Mouse (Mus musculus): Measurements from ENCODE around the gene Zfp28. TPM values are rescaled to one million over a fixed set of nuclear protein-coding genes. Genes with fewer than 3 reads are reported as not detected.

Zfp28 gene
- polyA plus RNA-seq, 1 experiment from 2014 or later, result 13.9 TPM

DNA sequence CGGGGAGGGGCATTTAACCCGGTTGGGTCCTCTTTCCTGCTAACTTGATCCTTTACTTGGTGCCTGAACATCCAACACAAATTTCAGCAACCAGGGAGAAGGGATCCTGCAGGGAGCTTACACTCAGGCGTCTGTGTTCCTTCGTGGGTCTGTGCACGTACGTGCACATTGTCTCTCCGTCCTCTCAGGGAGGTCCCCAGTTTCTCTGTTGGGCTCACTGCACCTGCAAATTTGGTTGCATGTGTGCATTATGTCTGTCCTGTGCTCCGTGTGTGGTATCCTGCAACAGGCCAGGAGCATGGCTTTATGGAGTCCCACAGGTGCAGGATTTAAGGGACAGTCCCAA lies 32.3 kb downstream of the Zfp28 start:
- no peak overlapping the region for H3K4me3 ChIP-seq

DNA sequence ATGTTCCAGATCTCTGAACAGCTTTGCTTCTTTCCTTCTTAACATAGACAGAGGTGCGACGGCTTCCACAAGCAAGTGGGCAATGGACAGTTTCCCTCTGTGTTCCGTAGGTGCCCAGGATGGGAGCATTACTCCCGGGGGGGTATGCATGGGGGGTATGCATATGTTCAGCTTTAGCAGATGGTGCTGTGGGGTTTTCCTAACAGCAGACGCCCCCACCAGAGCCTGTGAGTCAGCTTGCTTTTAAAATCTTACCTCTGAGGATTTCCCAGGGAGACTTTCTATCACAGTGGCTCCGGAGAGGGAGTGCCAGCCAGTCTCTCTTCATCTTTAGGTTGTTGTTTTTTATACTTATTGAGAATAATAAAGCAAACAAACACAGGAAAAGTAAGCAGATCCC lies 36.8 kb downstream of the Zfp28 start:
- peaks cover 3% of the 10 kb centered on the region; the same call in 1 of the 2 replicates for H3K27me3 ChIP-seq (ENCODE audit: low read depth, poor library complexity, severe bottlenecking)
- WGBS, result 81% methylated on average over 6 of the region's 6 CpGs
- H3K9me3 ChIP-seq (replicated peaks), result no peaks in the 10 kb centered on the region
- no peak for DNase-seq (ENCODE audit: low spot score)
- no peaks in the 10 kb centered on the region for H3K36me3 ChIP-seq
- no peaks in the 10 kb centered on the region for H3K4me1 ChIP-seq
- H3K27ac ChIP-seq, result no peak overlapping the region
- no peak overlapping the region for H3K4me3 ChIP-seq

More for the DNA sequence above, 32.3 kb downstream of the Zfp28 start:
- H3K9me3 ChIP-seq (replicated peaks), result no peaks in the 10 kb centered on the region
- H3K4me1 ChIP-seq, result no peaks in the 10 kb centered on the region
- no peak for DNase-seq (ENCODE audit: low spot score)
- H3K27ac ChIP-seq, result no peak overlapping the region
- no peaks in the 10 kb centered on the region for H3K36me3 ChIP-seq
- 26% methylated on average over 8 of the region's 8 CpGs for WGBS
- peaks cover 5% of the 10 kb centered on the region; the same call in 1 of the 2 replicates for H3K27me3 ChIP-seq (ENCODE audit: low read depth, poor library complexity, severe bottlenecking)

DNA sequence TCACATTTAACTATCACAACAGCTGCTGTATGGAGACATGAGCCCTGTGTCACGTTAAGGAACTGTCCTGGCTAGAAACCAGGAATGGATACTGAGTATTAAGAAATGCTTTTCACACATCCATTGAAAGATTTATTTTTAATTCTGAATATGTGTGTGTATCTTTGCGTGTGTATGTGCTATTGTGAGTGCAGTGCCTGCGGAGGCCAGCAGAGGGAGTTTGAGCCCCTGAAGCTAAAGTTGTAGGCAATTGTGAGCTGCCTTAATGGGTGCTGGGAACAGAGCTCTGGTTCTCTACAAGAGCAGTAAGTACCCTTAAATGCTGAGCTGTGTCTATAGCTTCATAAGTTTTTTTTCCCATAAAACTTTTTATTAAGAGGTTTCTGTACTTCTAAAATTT lies 46.3 kb downstream of the Zfp28 start:
- Histone ChIP-seq H3K9me3 (replicated peaks) (0 out of 2 replicates have a peak, but pooled peaks cover 4% of the 10 kb centered on the region), H3K27me3 (ENCODE audit: low read depth, poor library complexity, severe bottlenecking) (no peaks in the 10 kb centered on the region), H3K27ac (no peak overlapping the region), H3K4me3 (no peak overlapping the region), H3K4me1 (no peaks in the 10 kb centered on the region), H3K36me3 (no peaks in the 10 kb centered on the region)
- DNase-seq (ENCODE audit: low spot score), result no peak
- 90% methylated on average over 3 of the region's 3 CpGs for WGBS

DNA sequence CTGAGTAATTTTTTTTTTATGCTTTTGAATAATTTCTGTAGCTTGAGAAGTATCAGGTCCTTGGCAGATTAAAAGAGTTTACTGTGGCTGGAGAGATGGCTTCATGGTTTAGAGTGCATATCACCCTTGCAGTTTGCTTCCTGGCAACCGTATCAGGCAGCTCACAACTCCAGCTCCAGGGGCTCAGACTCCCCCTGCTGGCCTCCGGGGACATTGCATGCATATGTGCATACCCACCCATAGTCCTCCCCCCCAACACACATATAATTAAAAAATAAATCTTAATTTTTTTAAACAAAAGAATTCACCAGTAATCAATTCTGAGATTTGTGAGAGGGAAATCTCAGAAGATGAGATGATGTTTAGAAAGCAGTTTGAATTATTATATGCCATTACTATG lies 47.2 kb downstream of the Zfp28 start:
- WGBS, result 40% methylated on average over 2 of the region's 2 CpGs
- Histone ChIP-seq H3K36me3 (no peaks in the 10 kb centered on the region), H3K27ac (no peak overlapping the region), H3K9me3 (replicated peaks) (0 out of 2 replicates have a peak, but pooled peaks cover 4% of the 10 kb centered on the region), H3K4me1 (peaks cover 3% of the 10 kb centered on the region), H3K4me3 (no peak overlapping the region), H3K27me3 (ENCODE audit: low read depth, poor library complexity, severe bottlenecking) (no peaks in the 10 kb centered on the region)
- peak; percentile 51 for DNase-seq (ENCODE audit: low spot score)

DNA sequence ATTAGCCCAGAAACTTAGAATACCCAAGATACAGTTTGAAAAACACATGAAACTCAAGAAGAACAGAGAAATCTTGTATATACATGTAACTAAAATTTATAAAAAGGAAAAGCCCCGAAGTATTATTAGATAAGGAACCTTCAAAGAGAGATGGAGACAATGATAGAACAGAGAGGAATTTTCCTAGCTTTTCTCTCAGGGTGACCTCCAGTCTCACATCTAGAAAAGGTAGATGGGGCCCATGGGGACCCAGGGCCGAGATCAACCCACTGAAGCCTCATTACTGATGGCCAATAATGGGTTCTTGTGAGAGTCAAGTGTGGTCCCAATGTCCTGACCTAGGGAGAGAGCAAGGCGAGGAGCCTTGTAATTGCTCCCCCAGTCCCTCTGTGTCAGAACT lies 55.3 kb downstream of the Zfp28 start, which contains the start of gene Olfr1344:
Olfr1344 (plus strand) TSS at position 301 of the 400 bp plus-strand sequence.
- H3K4me1 ChIP-seq, result peaks cover 6% of the 10 kb centered on the region
- H3K27me3 ChIP-seq (ENCODE audit: low read depth, poor library complexity, severe bottlenecking), result no peaks in the 10 kb centered on the region
- H3K4me3 ChIP-seq, result no peak within 1 kb of the TSS
- no peak for DNase-seq (ENCODE audit: low spot score)
- H3K36me3 ChIP-seq, result no peaks in the 10 kb centered on the region
- no peaks in the 10 kb centered on the region for H3K9me3 ChIP-seq (replicated peaks)
- WGBS, result 79% methylated on average over 3 of the region's 3 CpGs
- H3K27ac ChIP-seq, result no peak within 1 kb of the TSS

DNA sequence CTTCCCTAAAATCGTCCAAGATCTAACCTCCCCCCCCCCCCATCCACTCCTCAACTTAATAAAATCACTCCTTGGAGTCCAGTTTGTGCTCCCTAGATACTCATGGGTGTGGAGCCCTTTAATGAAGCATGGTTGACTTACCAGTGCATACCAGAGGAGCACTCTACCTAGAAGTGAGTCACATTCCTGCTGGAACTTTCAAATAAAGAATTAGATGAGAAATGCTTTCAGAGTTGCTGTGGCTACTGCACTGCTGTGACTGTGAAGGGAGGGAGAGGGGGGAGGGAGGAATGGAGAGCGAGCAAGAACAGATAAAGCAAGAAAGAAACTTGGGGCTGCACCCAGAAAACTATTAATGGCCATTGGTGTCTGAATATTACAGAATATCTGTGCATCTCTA lies 58.1 kb downstream of the Zfp28 start:
- DNase-seq (ENCODE audit: low spot score), result no peak
- Histone ChIP-seq H3K36me3 (no peaks in the 10 kb centered on the region), H3K4me1 (no peaks in the 10 kb centered on the region), H3K9me3 (replicated peaks) (no peaks in the 10 kb centered on the region), H3K4me3 (no peak overlapping the region), H3K27ac (no peak overlapping the region), H3K27me3 (ENCODE audit: low read depth, poor library complexity, severe bottlenecking) (no peaks in the 10 kb centered on the region)
- 75% methylated on average over 2 of the region's 2 CpGs for WGBS

Other genes with a start within 250 kb of the Zfp28 start
- 29.8 and 32.4 TPM in 2 replicates for gene Zfp787, start 227.3 kb upstream of the Zfp28 start, polyA plus RNA-seq (2016; fragmentation: Nextera tagmentation; extraction: Ambion mirVana)
- gene Zfp444, start 211.1 kb upstream of the Zfp28 start, polyA plus RNA-seq (2016; fragmentation: Nextera tagmentation; extraction: Ambion mirVana), result 85.6 and 88.3 TPM in 2 replicates
- not detected in 2 replicates for gene Galp, start 186.2 kb upstream of the Zfp28 start, polyA plus RNA-seq (2016; fragmentation: Nextera tagmentation; extraction: Ambion mirVana)
- gene Zscan5b, start 161.0 kb upstream of the Zfp28 start, polyA plus RNA-seq (2016; fragmentation: Nextera tagmentation; extraction: Ambion mirVana), result not detected in 2 replicates
- not detected in 2 replicates for gene Epp13, start 130.6 kb upstream of the Zfp28 start, polyA plus RNA-seq (2016; fragmentation: Nextera tagmentation; extraction: Ambion mirVana)
- gene Zfp667, start 96.7 kb upstream of the Zfp28 start, polyA plus RNA-seq (2016; fragmentation: Nextera tagmentation; extraction: Ambion mirVana), result 5.2 and 6.4 TPM in 2 replicates
- gene Zfp583, start 52.0 kb upstream of the Zfp28 start, polyA plus RNA-seq (2016; fragmentation: Nextera tagmentation; extraction: Ambion mirVana), result 5.2 and 6.7 TPM in 2 replicates
- 2.6 and 2.8 TPM in 2 replicates for gene Gm3854, start 39.5 kb upstream of the Zfp28 start, polyA plus RNA-seq (2016; fragmentation: Nextera tagmentation; extraction: Ambion mirVana)
- gene Zfp78, start 20.0 kb upstream of the Zfp28 start, polyA plus RNA-seq (2016; fragmentation: Nextera tagmentation; extraction: Ambion mirVana), result 1.3 and 1.4 TPM in 2 replicates
- 0.09 and 0.34 TPM in 2 replicates for gene Smim17, start 15.4 kb downstream of the Zfp28 start, polyA plus RNA-seq (2016; fragmentation: Nextera tagmentation; extraction: Ambion mirVana)
- 0.03 TPM in 1 of 2 replicates, not detected in the other for gene Gm20715, start 27.0 kb downstream of the Zfp28 start, polyA plus RNA-seq (2016; fragmentation: Nextera tagmentation; extraction: Ambion mirVana)
- gene Olfr1344, start 55.4 kb downstream of the Zfp28 start, polyA plus RNA-seq (2016; fragmentation: Nextera tagmentation; extraction: Ambion mirVana), result not detected in 2 replicates
- gene Olfr1336, start 72.9 kb downstream of the Zfp28 start, polyA plus RNA-seq (2016; fragmentation: Nextera tagmentation; extraction: Ambion mirVana), result not detected in 2 replicates
- gene Olfr1346, start 83.8 kb downstream of the Zfp28 start, polyA plus RNA-seq (2016; fragmentation: Nextera tagmentation; extraction: Ambion mirVana), result not detected in 2 replicates
- gene Olfr5, start 103.6 kb downstream of the Zfp28 start, polyA plus RNA-seq (2016; fragmentation: Nextera tagmentation; extraction: Ambion mirVana), result not detected in 2 replicates
- gene Olfr1347, start 116.5 kb downstream of the Zfp28 start, polyA plus RNA-seq (2016; fragmentation: Nextera tagmentation; extraction: Ambion mirVana), result not detected in 2 replicates
- gene Olfr1348, start 125.5 kb downstream of the Zfp28 start, polyA plus RNA-seq (2016; fragmentation: Nextera tagmentation; extraction: Ambion mirVana), result not detected in 2 replicates
- not detected in 2 replicates for gene Olfr1349, start 139.7 kb downstream of the Zfp28 start, polyA plus RNA-seq (2016; fragmentation: Nextera tagmentation; extraction: Ambion mirVana)
- gene Olfr1350, start 181.5 kb downstream of the Zfp28 start, polyA plus RNA-seq (2016; fragmentation: Nextera tagmentation; extraction: Ambion mirVana), result not detected in 2 replicates